Mouse (Mus musculus) midbrain, embryonic 11.5 days (tissue): ENCODE measurements at regions not wholly inside any gene's neighbourhood (a gene's known extent, or its start where the extent isn't known, plus 50 kb on each side); places are given as distances from the start of the nearest gene placed in this dataset.

ENCODE experiments used
- ATAC-seq: fragments of 200-750 bp; cut with Nextera tagmentation; 2 replicates; pipeline ENCODE4 v1.8.0; 2017; ENCODE audit warnings: moderate TSS enrichment, moderate library complexity; ENCODE audit not compliant: low FRiP score
- DNase-seq: peaks from one replicate; pipeline ENCODE4 v3.0.0; 2015; ENCODE audit warnings: low spot score; ENCODE audit errors: missing footprints
- H3K27ac ChIP-seq: fragments of 300-500 bp; sonication (generic); 2 replicates; pipeline ENCODE4 v1.5.1; 2014; ENCODE audit warnings: low read depth, low read length
- H3K27me3 ChIP-seq: fragments of 300-500 bp; sonication (generic); 2 replicates; pipeline ENCODE4 v1.6.1; 2014; ENCODE audit warnings: mild to moderate bottlenecking, low read length, moderate library complexity, mixed read lengths; ENCODE audit not compliant: control insufficient read depth, insufficient read depth
- H3K36me3 ChIP-seq: fragments of 300-500 bp; sonication (generic); 2 replicates; pipeline ENCODE4 v1.6.1; 2014; ENCODE audit warnings: mild to moderate bottlenecking, low read length, moderate library complexity, mixed read lengths; ENCODE audit not compliant: control insufficient read depth, insufficient read depth
- H3K4me1 ChIP-seq: fragments of 300-500 bp; sonication (generic); 2 replicates; pipeline ENCODE4 v1.6.1; 2014; ENCODE audit warnings: low read length; ENCODE audit not compliant: control insufficient read depth, insufficient read depth
- H3K4me2 ChIP-seq: fragments of 300-500 bp; sonication (generic); 2 replicates; pipeline ENCODE4 v1.6.1; 2014; ENCODE audit warnings: mild to moderate bottlenecking, moderate library complexity
- H3K4me3 ChIP-seq: fragments of 300-500 bp; sonication (generic); 2 replicates; pipeline ENCODE4 v1.5.1; 2014; ENCODE audit warnings: low read depth, low read length
- H3K9ac ChIP-seq: fragments of 300-500 bp; sonication (generic); 2 replicates; pipeline ENCODE4 v1.6.1; 2014; ENCODE audit warnings: low read length
- H3K9me3 ChIP-seq: fragments of 300-500 bp; sonication (generic); 2 replicates; pipeline ENCODE4 v1.6.1; 2016; ENCODE audit warnings: low read length; ENCODE audit not compliant: control insufficient read depth
- WGBS: fragments of 180-500 bp; shearing (Covaris S2); extraction: QIAGEN DNeasy Blood & Tissue Kit; methylation state at CpG from one replicate; pipeline ENCODE4 v1.1.7; 2014; 5-methylcytosine and 5-hydroxymethylcytosine counted together

DNA sequence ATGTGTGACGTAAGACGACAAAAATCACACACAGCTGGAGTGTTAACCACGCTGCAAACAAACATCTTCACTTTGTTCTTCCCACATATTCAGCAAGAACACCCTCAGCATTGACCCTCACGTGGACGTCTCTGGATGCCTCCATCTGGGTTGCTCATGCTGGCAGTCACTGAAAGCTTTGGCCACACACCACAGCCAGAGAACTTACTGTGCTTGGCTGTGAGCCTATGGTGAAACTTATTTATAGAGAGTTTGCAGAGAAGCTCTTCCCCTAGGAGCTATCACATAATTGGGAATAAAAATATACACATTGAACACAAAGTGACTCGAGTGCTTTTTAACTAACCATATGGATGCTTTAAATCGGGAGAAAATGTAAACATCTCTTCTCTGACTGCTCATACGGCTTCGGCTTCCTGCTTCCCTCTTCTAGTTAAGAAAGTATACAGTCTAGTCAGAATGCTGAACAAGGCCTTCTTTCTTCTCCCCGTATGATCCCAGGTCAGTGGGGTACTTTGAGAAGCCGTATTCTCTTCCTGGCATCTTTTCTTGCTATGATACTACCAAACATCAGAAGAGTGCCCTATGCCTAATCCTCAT is 812.0 kb upstream of the Intu start:
- H3K4me1 ChIP-seq, result peaks cover under 1% of the 10 kb centered on the region
- 81% methylated on average over 11 of the region's 11 CpGs for WGBS
- H3K4me2 ChIP-seq, result no peak overlapping the region
- H3K27ac ChIP-seq, result no peak overlapping the region
- no peaks in the 10 kb centered on the region for H3K27me3 ChIP-seq
- no peaks in the 10 kb centered on the region for H3K9me3 ChIP-seq
- no peak overlapping the region for H3K9ac ChIP-seq
- no peaks in the 10 kb centered on the region for H3K36me3 ChIP-seq
- DNase-seq, result no peak
- H3K4me3 ChIP-seq, result no peak overlapping the region
- ATAC-seq, result no peak

DNA sequence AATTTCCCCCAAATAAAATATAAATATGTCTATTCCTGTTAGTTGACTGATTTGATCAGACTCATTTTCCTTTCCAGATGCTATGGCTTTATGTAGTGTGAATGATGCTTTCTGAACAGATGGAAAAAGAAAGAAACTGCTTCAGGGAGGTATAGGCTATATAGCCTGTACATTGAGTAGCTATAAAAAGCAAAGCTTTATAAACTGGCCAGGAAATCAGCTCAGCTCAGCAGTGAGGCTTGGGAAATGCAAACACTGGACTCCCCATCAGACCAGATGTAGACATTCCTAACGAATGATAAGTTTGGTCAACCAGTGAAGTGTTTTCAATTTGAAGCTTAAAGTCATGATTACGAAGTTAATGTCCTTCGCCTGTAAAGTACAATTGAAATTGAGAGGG is 805.3 kb upstream of the Intu start:
- WGBS, result 73% methylated on average over 3 of the region's 3 CpGs
- H3K4me1 ChIP-seq, result no peaks in the 10 kb centered on the region
- no peak overlapping the region for H3K4me3 ChIP-seq
- DNase-seq (no peak), ATAC-seq (no peak)
- H3K27ac ChIP-seq, result no peak overlapping the region
- H3K27me3 ChIP-seq, result no peaks in the 10 kb centered on the region
- H3K4me2 ChIP-seq, result no peak overlapping the region
- no peaks in the 10 kb centered on the region for H3K9me3 ChIP-seq
- H3K36me3 ChIP-seq, result no peaks in the 10 kb centered on the region
- no peak overlapping the region for H3K9ac ChIP-seq

DNA sequence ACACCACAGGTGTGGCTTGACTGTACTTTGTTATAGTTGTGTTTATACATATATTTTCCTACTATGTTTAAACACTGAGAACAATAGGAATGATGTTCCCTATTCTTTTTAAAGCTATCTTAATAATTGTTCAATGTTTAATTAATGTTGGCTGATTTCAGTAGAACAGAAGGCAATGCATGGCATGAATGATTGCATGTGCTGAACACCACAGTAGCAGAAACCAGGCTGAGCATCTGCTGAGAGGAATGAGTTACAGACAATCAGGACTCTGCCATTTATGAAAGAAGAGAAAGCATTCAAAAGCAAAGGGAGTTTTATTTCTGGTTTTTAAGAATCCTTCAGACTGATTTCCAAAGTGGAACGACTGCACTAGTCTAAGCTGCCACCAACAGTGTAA is 794.4 kb upstream of the Intu start:
- Histone ChIP-seq H3K36me3 (no peaks in the 10 kb centered on the region), H3K9me3 (no peaks in the 10 kb centered on the region), H3K9ac (no peak overlapping the region), H3K4me1 (no peaks in the 10 kb centered on the region), H3K27ac (no peak overlapping the region), H3K4me3 (no peak overlapping the region), H3K27me3 (no peaks in the 10 kb centered on the region), H3K4me2 (no peak overlapping the region)
- ATAC-seq, result no peak
- DNase-seq, result no peak
- 57% methylated on average over 1 of the region's 1 CpGs for WGBS

- H3K36me3 ChIP-seq, result no peaks in the 10 kb centered on the region
- no peaks in the 10 kb centered on the region for H3K4me1 ChIP-seq
- WGBS, result 91% methylated on average over 2 of the region's 2 CpGs
- no peaks in the 10 kb centered on the region for H3K27me3 ChIP-seq
- ATAC-seq (no peak), DNase-seq (no peak)
- no peak overlapping the region for H3K4me3 ChIP-seq
- H3K27ac ChIP-seq, result no peak overlapping the region
- no peaks in the 10 kb centered on the region for H3K9me3 ChIP-seq
- no peak overlapping the region for H3K4me2 ChIP-seq
- no peak overlapping the region for H3K9ac ChIP-seq
Observed at GRCm38 (mm10) chr3:39745947-39746346, 785.1 kb upstream of the Intu start.

- H3K4me2 ChIP-seq, result no peak overlapping the region
- H3K9ac ChIP-seq, result no peak overlapping the region
- no peaks in the 10 kb centered on the region for H3K36me3 ChIP-seq
- DNase-seq, result no peak
- no peak for ATAC-seq
- no peaks in the 10 kb centered on the region for H3K9me3 ChIP-seq
- no peaks in the 10 kb centered on the region for H3K4me1 ChIP-seq
- H3K27ac ChIP-seq, result no peak overlapping the region
- WGBS, result 95% methylated on average over 6 of the region's 6 CpGs
- no peak overlapping the region for H3K4me3 ChIP-seq
- H3K27me3 ChIP-seq, result no peaks in the 10 kb centered on the region
Observed at GRCm38 (mm10) chr3:39768981-39769568, 762.0 kb upstream of the Intu start.

DNA sequence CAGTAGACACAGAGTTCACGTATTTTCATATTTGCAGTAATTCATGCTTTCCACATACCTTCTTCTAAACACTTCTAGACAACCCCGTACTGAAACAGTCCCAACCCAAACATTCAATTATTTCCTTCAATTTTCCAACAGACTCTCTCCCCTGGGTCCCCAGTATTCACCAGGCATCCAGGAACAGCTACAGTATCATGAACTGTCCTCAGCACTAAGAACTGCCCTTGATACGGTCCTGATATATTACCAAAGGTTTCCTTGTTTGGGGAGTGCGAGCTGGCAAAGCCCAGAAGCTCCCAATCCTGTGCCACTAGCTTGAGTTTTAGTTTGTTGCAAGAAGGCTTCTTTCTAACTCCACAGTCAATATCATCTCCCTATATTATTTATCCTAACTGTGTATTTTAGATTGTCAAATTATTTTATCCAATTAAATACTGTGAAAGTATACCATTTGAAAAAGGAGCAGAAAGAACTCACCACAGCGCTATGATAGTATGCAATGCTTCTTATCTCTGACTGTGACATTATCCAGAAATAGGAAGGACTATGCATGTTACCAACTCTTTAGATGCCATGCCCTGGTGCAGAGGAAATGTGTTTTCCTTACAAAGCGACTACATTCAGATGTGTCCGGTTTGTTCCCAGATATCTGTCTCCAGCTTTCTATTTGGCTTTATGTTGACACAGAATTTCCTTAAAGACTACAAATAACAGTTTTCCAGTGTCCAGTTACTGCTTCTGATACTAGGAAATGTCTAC is 754.6 kb upstream of the Intu start:
- no peak overlapping the region for H3K27ac ChIP-seq
- H3K27me3 ChIP-seq, result no peaks in the 10 kb centered on the region
- 90% methylated on average over 7 of the region's 7 CpGs for WGBS
- ATAC-seq (no peak), DNase-seq (no peak)
- no peak overlapping the region for H3K9ac ChIP-seq
- H3K4me1 ChIP-seq, result peaks cover 5% of the 10 kb centered on the region; the same call in 1 of the 2 replicates
- H3K4me3 ChIP-seq, result no peak overlapping the region
- no peak overlapping the region for H3K4me2 ChIP-seq
- H3K9me3 ChIP-seq, result no peaks in the 10 kb centered on the region
- no peaks in the 10 kb centered on the region for H3K36me3 ChIP-seq

DNA sequence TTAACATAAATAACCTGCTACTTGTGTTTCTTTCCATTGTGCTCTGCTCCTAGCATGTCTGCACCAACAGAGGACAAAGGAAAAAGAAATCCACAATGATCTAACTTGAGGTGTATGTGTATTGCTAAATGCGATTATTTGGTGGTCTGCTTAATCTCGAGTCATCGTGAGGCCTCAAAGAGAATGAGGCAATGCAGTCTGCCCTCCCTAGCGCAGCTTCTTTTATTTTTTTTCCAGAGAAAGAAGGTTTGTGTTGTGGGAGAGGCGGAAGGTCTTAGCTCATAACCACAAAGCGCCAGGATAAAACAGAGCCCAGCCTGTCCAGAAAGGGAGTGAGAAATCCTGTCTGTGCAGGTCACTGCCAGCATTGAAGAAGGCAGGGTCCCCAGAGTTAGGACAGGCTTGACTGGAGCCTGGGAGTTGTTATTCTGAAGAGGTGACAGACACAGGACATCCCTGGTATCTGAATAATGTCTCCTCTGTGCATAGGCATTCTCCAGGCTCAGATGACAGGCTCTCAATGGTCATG is 751.3 kb upstream of the Intu start:
- DNase-seq (peak; percentile 85), ATAC-seq (peak; percentile 77)
- no peak overlapping the region for H3K4me2 ChIP-seq
- no peaks in the 10 kb centered on the region for H3K36me3 ChIP-seq
- no peak overlapping the region for H3K4me3 ChIP-seq
- H3K27ac ChIP-seq, result no peak overlapping the region
- no peak overlapping the region for H3K9ac ChIP-seq
- WGBS, result 48% methylated on average over 6 of the region's 6 CpGs
- peaks cover 9% of the 10 kb centered on the region; the same call in 1 of the 2 replicates for H3K4me1 ChIP-seq
- H3K9me3 ChIP-seq, result no peaks in the 10 kb centered on the region
- no peaks in the 10 kb centered on the region for H3K27me3 ChIP-seq

DNA sequence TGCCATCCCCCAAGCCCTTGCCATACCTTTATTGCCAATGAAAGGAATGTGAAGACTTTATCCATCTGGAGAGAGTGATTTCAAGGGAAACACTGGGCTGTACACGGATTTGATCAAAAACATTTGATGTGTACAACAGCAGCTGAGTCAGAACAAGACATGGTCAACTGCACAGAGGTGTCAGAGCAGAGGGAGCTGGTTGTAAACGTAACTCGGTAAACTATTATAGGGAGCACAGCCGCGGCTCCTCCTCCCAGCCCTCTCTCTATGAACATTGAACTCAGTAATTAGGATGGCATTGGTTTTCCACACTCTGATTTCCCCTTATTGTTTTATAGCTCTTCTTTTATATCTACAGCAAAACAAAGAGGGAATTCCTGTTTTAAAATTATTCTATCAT is 750.8 kb upstream of the Intu start:
- ATAC-seq, result no peak
- no peak overlapping the region for H3K4me2 ChIP-seq
- no peaks in the 10 kb centered on the region for H3K36me3 ChIP-seq
- no peak overlapping the region for H3K4me3 ChIP-seq
- no peak overlapping the region for H3K9ac ChIP-seq
- no peak overlapping the region for H3K27ac ChIP-seq
- H3K4me1 ChIP-seq, result peaks cover 9% of the 10 kb centered on the region; the same call in 1 of the 2 replicates
- no peaks in the 10 kb centered on the region for H3K27me3 ChIP-seq
- no peaks in the 10 kb centered on the region for H3K9me3 ChIP-seq
- WGBS, result 64% methylated on average over 5 of the region's 5 CpGs
- no peak for DNase-seq

GRCm38 (mm10) chr3:39784901-39785300 is 746.2 kb upstream of the Intu start:
- DNase-seq (no peak), ATAC-seq (no peak)
- no peaks in the 10 kb centered on the region for H3K27me3 ChIP-seq
- H3K4me1 ChIP-seq, result peaks cover 7% of the 10 kb centered on the region; the same call in 1 of the 2 replicates
- WGBS, result 95% methylated on average over 2 of the region's 2 CpGs
- H3K4me3 ChIP-seq, result no peak overlapping the region
- no peak overlapping the region for H3K4me2 ChIP-seq
- no peak overlapping the region for H3K9ac ChIP-seq
- no peak overlapping the region for H3K27ac ChIP-seq
- no peaks in the 10 kb centered on the region for H3K36me3 ChIP-seq
- H3K9me3 ChIP-seq, result no peaks in the 10 kb centered on the region
